Mouse (Mus musculus) megakaryocyte, embryonic 14.5 days (primary cell): ENCODE measurements around the gene Thoc7.
"Not testable (repeated sequence)": the region's sequence is repeated elsewhere in the genome, so short reads cannot be mapped to it uniquely, and the experiment has no call there.

Experiments used
- FLI1 ChIP-seq: IDR thresholded peaks from 2 replicates; pipeline ENCODE4 v1.6.1; 2012; ENCODE audit warnings: low read length, inconsistent platforms, mixed read lengths
- GATA1 ChIP-seq: IDR thresholded peaks from 3 replicates; pipeline ENCODE4 v1.6.1; 2012; ENCODE audit warnings: mixed read lengths, low read length, inconsistent platforms, borderline replicate concordance

DNA sequence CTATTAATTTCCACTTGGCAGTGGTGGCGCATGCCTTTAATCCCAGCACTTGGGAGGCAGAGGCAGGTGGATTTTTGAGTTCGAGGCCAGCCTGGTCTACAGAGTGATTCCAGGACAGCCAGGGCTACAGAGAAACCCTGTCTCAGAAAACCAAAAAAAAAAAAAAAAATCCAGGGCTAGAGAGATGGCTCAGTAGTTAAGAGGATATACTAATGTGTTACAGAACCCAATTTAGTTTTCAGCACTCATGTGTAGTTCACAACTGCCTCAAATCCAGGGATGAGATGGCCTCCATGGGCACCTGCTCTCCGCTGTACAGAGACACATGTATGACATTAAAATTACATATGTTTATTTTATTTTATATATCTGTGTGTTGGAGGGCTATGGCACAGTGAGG is 9.5 kb downstream of the Thoc7 start:
- TF ChIP-seq GATA1, FLI1: not testable (repeated sequence)
